ENCODE assay signal across 7 mouse cellular contexts in genomic region chr2:32282289-32282688, GRCm38 (mm10).
"Had no signal": no experiment of that assay in that cellular context is flagged by ENCODE, and none has a peak within 500 bp of the region (broad histone marks: within the 10 kb centered on the region; RNA-seq: fewer than 3 reads in every experiment).

No protein-coding gene starts in this region.

- H3K4me3 ChIP-seq: left cerebral cortex, adult 2 months; limb, embryonic 15.5 days; lung, embryonic 15.5 days; midbrain, embryonic 10.5 days; myocyte; neural tube, embryonic 12.5 days had no signal

- H3K9ac ChIP-seq: limb, embryonic 15.5 days; lung, embryonic 15.5 days; neural tube, embryonic 12.5 days had no signal

- H3K4me2 ChIP-seq: limb, embryonic 15.5 days; lung, embryonic 15.5 days; neural tube, embryonic 12.5 days had no signal

- H3K27me3 ChIP-seq: limb, embryonic 15.5 days; lung, embryonic 15.5 days; neural tube, embryonic 12.5 days had no signal

- DNase-seq: thymus, adult 18-20 months had no signal

- H3K27ac ChIP-seq: left cerebral cortex, adult 2 months; limb, embryonic 15.5 days; lung, embryonic 15.5 days; midbrain, embryonic 10.5 days; neural tube, embryonic 12.5 days had no signal

- H3K9me3 ChIP-seq: limb, embryonic 15.5 days; lung, embryonic 15.5 days; midbrain, embryonic 10.5 days; neural tube, embryonic 12.5 days had no signal
